Mouse (Mus musculus) erythroblast, embryonic 14.5 days (primary cell): ENCODE measurements around the gene Nphs1. TPM values are rescaled to one million over a fixed set of nuclear protein-coding genes. Genes with fewer than 3 reads are reported as not detected.

ENCODE experiments used
- H3K27me3 ChIP-seq: 2 replicates; pipeline ENCODE4 v1.6.1; 2012; ENCODE audit warnings: inconsistent platforms; ENCODE audit not compliant: control insufficient read depth
- H3K36me3 ChIP-seq: 2 replicates; pipeline ENCODE4 v1.6.1; 2012; ENCODE audit warnings: mild to moderate bottlenecking, inconsistent platforms; ENCODE audit not compliant: control insufficient read depth
- H3K4me1 ChIP-seq: 2 replicates; pipeline ENCODE4 v1.6.1; 2012; ENCODE audit warnings: inconsistent platforms; ENCODE audit not compliant: control insufficient read depth
- H3K4me3 ChIP-seq: replicated peaks from 2 replicates; pipeline ENCODE3; 2012; ENCODE audit warnings: moderate library complexity, mild to moderate bottlenecking, inconsistent platforms
- H3K9me3 ChIP-seq: 2 replicates; pipeline ENCODE4 v1.6.1; 2012; ENCODE audit warnings: low read length, inconsistent platforms, mixed read lengths; ENCODE audit not compliant: control insufficient read depth
- GATA1 ChIP-seq: IDR thresholded peaks from 2 replicates; pipeline ENCODE4 v1.6.1; 2012; ENCODE audit warnings: low read length, inconsistent platforms, mixed read lengths
- TAL1 ChIP-seq: IDR thresholded peaks from 3 replicates; pipeline ENCODE4 v1.6.1; 2012; ENCODE audit warnings: low read length, inconsistent platforms, mixed read lengths
- polyA plus RNA-seq: library from polyadenylated mRNA; stranded (reverse); fragments of >175 nt; gene quantifications from 2 replicates; pipeline ENCODE4 v1.2.3, GENCODE M21; 2012

The Nphs1 gene
- polyA plus RNA-seq, 1 experiment = not detected

GRCm38 (mm10) chr7:30515003-30515760 lies 57.1 kb downstream of the Nphs1 start:
- Histone ChIP-seq H3K36me3 (no peaks in the 10 kb centered on the region; the same call in 1 of the 2 replicates), H3K9me3 (no peaks in the 10 kb centered on the region), H3K4me1 (no peaks in the 10 kb centered on the region), H3K4me3 (no peak overlapping the region), H3K27me3 (0 out of 2 replicates have a peak, but pooled peaks cover 2% of the 10 kb centered on the region)
- TF ChIP-seq GATA1 (no peak), TAL1 (no peak)

- TF ChIP-seq TAL1 (no peak), GATA1 (no peak)
These were observed 60.2 kb downstream of the Nphs1 start for GRCm38 (mm10) chr7:30518325-30518724.

DNA sequence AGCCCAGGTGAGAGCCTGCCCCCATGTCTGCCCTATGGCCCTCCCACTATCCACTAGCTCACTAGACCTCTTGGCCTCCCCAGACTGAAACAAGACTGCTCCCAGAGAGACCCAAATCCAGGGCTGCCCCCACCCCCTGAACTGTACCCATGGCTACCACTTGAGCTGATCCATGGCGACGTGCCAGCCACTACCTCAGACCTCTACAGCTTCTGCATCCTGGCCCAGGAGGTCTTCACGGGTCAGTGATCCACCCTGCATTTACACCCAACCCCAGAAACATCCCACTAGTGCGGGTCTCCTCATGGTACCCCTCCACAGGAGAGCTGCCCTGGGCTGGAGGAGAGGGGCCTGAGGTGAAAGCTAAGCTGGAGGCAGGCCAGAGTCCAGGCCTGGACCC lies 62.3 kb downstream of the Nphs1 start:
- no peaks in the 10 kb centered on the region for H3K9me3 ChIP-seq
- H3K4me3 ChIP-seq = no peak overlapping the region
- H3K27me3 ChIP-seq = no peaks in the 10 kb centered on the region
- no peaks in the 10 kb centered on the region for H3K4me1 ChIP-seq
- TF ChIP-seq TAL1 = no peak
- TF ChIP-seq GATA1 = no peak
- peaks cover 25% of the 10 kb centered on the region for H3K36me3 ChIP-seq

More at GRCm38 (mm10) chr7:30518325-30518724, 60.2 kb downstream of the Nphs1 start:
- H3K4me1 ChIP-seq = no peaks in the 10 kb centered on the region
- no peak overlapping the region for H3K4me3 ChIP-seq
- no peaks in the 10 kb centered on the region for H3K9me3 ChIP-seq
- H3K36me3 ChIP-seq = peaks cover 5% of the 10 kb centered on the region
- H3K27me3 ChIP-seq = no peaks in the 10 kb centered on the region

DNA sequence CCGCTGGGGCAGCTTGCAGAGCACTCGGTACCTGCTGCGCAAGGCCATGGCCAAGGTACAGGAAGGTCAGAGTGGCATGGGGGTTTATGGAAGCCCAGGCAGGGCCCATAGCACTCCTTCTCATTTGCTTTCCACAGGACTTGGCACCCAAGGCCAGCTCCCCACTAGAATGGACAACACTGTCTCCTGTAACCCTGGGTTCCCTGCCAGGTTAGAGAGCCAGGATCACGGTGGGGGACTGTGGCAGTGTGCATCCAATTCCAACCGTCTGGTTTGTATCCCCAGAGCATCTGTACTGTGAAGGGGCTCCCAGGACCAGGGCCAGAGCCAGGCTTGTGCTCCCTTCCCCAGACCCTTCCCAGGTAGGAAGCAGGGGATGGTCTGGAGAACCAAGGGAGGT lies 62.7 kb downstream of the Nphs1 start:
- H3K27me3 ChIP-seq = no peaks in the 10 kb centered on the region
- TF ChIP-seq GATA1 (no peak), TAL1 (no peak)
- no peak overlapping the region for H3K4me3 ChIP-seq
- no peaks in the 10 kb centered on the region for H3K4me1 ChIP-seq
- peaks cover 30% of the 10 kb centered on the region for H3K36me3 ChIP-seq
- H3K9me3 ChIP-seq = no peaks in the 10 kb centered on the region

GRCm38 (mm10) chr7:30522871-30523270 lies 64.8 kb downstream of the Nphs1 start:
- no peak overlapping the region for H3K4me3 ChIP-seq
- peaks cover 50% of the 10 kb centered on the region for H3K36me3 ChIP-seq
- no peaks in the 10 kb centered on the region for H3K27me3 ChIP-seq
- H3K9me3 ChIP-seq = no peaks in the 10 kb centered on the region
- TF ChIP-seq GATA1 (no peak), TAL1 (no peak)
- H3K4me1 ChIP-seq = no peaks in the 10 kb centered on the region

GRCm38 (mm10) chr7:30524487-30524886 lies 66.4 kb downstream of the Nphs1 start:
- H3K4me1 ChIP-seq = peaks cover 3% of the 10 kb centered on the region
- TF ChIP-seq GATA1 (no peak), TAL1 (no peak)
- H3K27me3 ChIP-seq = no peaks in the 10 kb centered on the region
- H3K36me3 ChIP-seq = peaks cover 66% of the 10 kb centered on the region
- H3K9me3 ChIP-seq = no peaks in the 10 kb centered on the region
- no peak overlapping the region for H3K4me3 ChIP-seq

- TF ChIP-seq GATA1 = no peak
- TF ChIP-seq TAL1 = no peak
- Histone ChIP-seq H3K36me3 (peaks cover 81% of the 10 kb centered on the region), H3K4me1 (peaks cover 3% of the 10 kb centered on the region), H3K4me3 (no peak overlapping the region), H3K27me3 (no peaks in the 10 kb centered on the region), H3K9me3 (no peaks in the 10 kb centered on the region)
These were observed 67.8 kb downstream of the Nphs1 start for GRCm38 (mm10) chr7:30525954-30526353.

DNA sequence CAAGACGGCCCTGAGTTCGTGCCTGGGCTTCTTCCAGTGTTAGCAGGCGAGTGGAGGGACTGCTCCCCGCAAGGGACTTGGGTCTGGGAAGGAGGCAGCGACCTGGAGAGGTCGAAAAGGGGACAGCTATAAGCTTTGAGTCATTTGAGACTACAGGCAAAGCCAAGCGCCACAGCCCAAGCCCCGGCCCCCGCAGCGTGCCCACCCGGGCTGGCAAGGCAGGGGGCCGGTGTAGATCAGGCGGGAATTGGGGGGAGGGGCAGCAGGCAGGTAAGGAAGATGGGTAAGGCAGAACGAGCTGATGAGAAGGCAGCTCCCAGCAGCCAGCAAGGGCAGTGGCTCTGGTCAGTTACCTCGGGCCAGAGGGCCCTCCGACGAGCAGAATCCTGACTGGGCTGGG lies 68.3 kb downstream of the Nphs1 start:
- H3K4me1 ChIP-seq = peaks cover 5% of the 10 kb centered on the region
- TF ChIP-seq TAL1 (no peak), GATA1 (no peak)
- H3K36me3 ChIP-seq = peaks cover 85% of the 10 kb centered on the region
- no peaks in the 10 kb centered on the region for H3K9me3 ChIP-seq
- H3K4me3 ChIP-seq = no peak overlapping the region
- H3K27me3 ChIP-seq = no peaks in the 10 kb centered on the region

- no peak for TF ChIP-seq TAL1
- no peak for TF ChIP-seq GATA1
- peaks cover 11% of the 10 kb centered on the region for H3K4me1 ChIP-seq
- peaks cover 91% of the 10 kb centered on the region for H3K36me3 ChIP-seq
- no peak overlapping the region for H3K4me3 ChIP-seq
- no peaks in the 10 kb centered on the region for H3K27me3 ChIP-seq
- no peaks in the 10 kb centered on the region for H3K9me3 ChIP-seq
These were observed 68.9 kb downstream of the Nphs1 start for GRCm38 (mm10) chr7:30526981-30527380.
